Mouse (Mus musculus) CD4-positive naive resting alpha-beta T cell, adult 57 days (primary cell): ENCODE measurements around the gene Ifi214. TPM values are rescaled to one million over a fixed set of nuclear protein-coding genes. Genes with fewer than 3 reads are reported as not detected.

ENCODE experiments used
- total RNA-seq: library from RNA; stranded (reverse); gene quantifications from one replicate; pipeline ENCODE4 v1.2.4, GENCODE M21; 2023

Gene Ifi214
- total RNA-seq = 28.9 TPM

DNA sequence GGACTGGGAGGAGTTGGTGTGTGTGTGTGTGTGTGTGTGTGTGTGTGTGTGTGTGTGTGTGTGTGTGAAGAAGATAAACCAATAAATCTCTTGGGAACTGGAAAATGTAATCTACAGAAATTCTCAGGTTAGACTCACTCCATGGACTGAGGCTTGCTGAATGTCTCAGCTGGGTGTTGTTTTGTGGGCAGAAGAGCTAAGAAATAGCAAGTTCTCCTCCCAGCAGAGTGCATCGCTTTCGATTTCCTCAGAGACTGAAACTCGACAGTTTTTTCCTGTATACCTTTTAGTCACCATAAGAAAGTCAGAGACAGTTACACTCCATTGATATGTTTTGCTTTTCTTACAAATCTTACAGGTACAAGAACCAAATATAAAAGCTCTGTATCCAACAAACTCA lies at the start of gene Ifi214:
Gene Ifi214, minus strand, starts transcription at position 167 of the 400 bp plus-strand sequence.

DNA sequence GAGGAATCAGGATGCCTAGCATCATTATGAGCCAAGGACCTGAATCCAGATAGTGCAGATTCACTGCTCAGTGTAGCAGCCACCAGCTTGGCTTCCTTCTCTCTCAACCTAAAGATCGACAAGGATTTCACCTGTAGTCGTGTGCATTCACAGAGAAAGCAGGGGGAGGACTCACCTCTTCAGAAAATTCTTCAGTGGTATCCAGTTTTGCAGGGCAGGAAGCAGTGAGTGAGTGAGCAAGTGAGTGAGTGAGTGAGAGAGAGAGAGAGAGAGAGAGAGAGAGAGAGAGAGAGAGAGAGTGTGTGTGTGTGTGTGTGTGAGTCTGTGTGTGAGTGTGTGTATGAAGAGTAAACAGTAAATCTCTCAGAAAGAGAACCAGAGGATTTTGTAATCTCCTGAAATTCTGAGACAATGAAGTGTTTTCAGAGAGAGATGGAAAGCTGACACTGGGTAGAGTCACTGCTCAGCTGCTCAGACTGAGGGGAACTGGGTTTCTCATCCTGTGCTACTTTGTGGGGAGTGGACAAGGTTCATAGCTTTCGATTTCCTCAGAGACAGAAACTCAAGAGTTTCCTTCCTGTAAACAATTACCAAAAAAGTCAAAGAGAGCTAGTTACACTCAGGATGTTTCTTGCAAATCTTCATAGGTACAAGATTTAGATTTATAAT lies 44.8 kb downstream of the Ifi214 start, which contains the start of gene Ifi206:
Gene Ifi206, minus strand, starts transcription at position 230 of the 669 bp plus-strand sequence.

Other genes with a start within 250 kb of the Ifi214 start
- not detected for gene Ackr1, start 202.2 kb downstream of the Ifi214 start, total RNA-seq
- gene Aim2, start 185.1 kb downstream of the Ifi214 start, total RNA-seq = 46.2 TPM
- 0.62 TPM for gene Cadm3, start 168.3 kb downstream of the Ifi214 start, total RNA-seq
- 108 TPM for gene Ifi206, start 44.9 kb downstream of the Ifi214 start, total RNA-seq
- gene Ifi213, start 63.3 kb upstream of the Ifi214 start, total RNA-seq = 138 TPM
- 125 TPM for gene Ifi209, start 95.0 kb upstream of the Ifi214 start, total RNA-seq
- 111 TPM for gene Ifi208, start 137.7 kb upstream of the Ifi214 start, total RNA-seq
- gene Ifi207, start 205.8 kb upstream of the Ifi214 start, total RNA-seq = 2.2 TPM
- gene Ifi204, start 231.0 kb upstream of the Ifi214 start, total RNA-seq = 6.3 TPM